Mouse (Mus musculus) hindbrain, postnatal 0 days (tissue): ENCODE data around the gene Sele. TPM values are rescaled to one million over a fixed set of nuclear protein-coding genes. Genes with fewer than 3 reads are reported as not detected.

ENCODE experiments used
- ATAC-seq: fragments of 200-750 bp; cut with Nextera tagmentation; 2 replicates; pipeline ENCODE4 v1.8.0; 2017; ENCODE audit warnings: mild to moderate bottlenecking, moderate TSS enrichment, moderate library complexity
- DNase-seq: peaks from one replicate; pipeline ENCODE4 v3.0.0-alpha.2; 2015; ENCODE audit warnings: low spot score
- H3K27ac ChIP-seq: fragments of 300-500 bp; sonication (generic); 2 replicates; pipeline ENCODE4 v1.5.1; 2014; ENCODE audit warnings: mild to moderate bottlenecking
- H3K27me3 ChIP-seq: fragments of 300-500 bp; sonication (generic); 2 replicates; pipeline ENCODE4 v1.6.1; 2014; ENCODE audit warnings: low read length, mixed read lengths; ENCODE audit not compliant: insufficient read depth
- H3K36me3 ChIP-seq: fragments of 300-500 bp; sonication (generic); 2 replicates; pipeline ENCODE4 v1.6.1; 2014; ENCODE audit warnings: low read length, mixed read lengths; ENCODE audit not compliant: insufficient read depth
- H3K4me1 ChIP-seq: fragments of 300-500 bp; sonication (generic); 2 replicates; pipeline ENCODE4 v1.6.1; 2014; ENCODE audit warnings: antibody characterized with exemption, low read length, mixed read lengths; ENCODE audit not compliant: insufficient read depth
- H3K4me2 ChIP-seq: fragments of 300-500 bp; sonication (generic); 2 replicates; pipeline ENCODE4 v1.6.1; 2014; ENCODE audit warnings: low read depth, mild to moderate bottlenecking, low read length, moderate library complexity, mixed read lengths
- H3K4me3 ChIP-seq: fragments of 300-500 bp; sonication (generic); 2 replicates; pipeline ENCODE4 v1.5.1; 2014; ENCODE audit warnings: low read length
- H3K9ac ChIP-seq: fragments of 300-500 bp; sonication (generic); replicated peaks from 2 replicates; pipeline ENCODE4 v1.6.1; 2014; ENCODE audit warnings: mild to moderate bottlenecking, low read length, moderate library complexity, mixed read lengths
- H3K9me3 ChIP-seq: fragments of 300-500 bp; sonication (generic); 2 replicates; pipeline ENCODE4 v1.6.1; 2016; ENCODE audit warnings: low read length, mixed read lengths
- CTCF ChIP-seq: IDR thresholded peaks from 2 replicates; pipeline ENCODE4 v1.5.1; 2016; ENCODE audit warnings: antibody characterized with exemption, control low read depth, low read depth
- WGBS: fragments of 180-500 bp; shearing (Covaris S2); extraction: QIAGEN DNeasy Blood & Tissue Kit; methylation state at CpG from one replicate; pipeline ENCODE4 v1.1.7; 2014; 5-methylcytosine and 5-hydroxymethylcytosine counted together
- polyA plus RNA-seq: library from polyadenylated mRNA; unstranded; fragments of >200 nt; fragmentation: Nextera tagmentation; extraction: Ambion mirVana; gene quantifications from 2 replicates; pipeline ENCODE4 v1.2.1, GENCODE M21; 2015
- total RNA-seq: library from RNA; depleted of rRNA; stranded (reverse); fragments of >200 nt; gene quantifications from 2 replicates; pipeline ENCODE4 v1.2.3, GENCODE M21; 2014

Sele gene
- total and polyA plus RNA-seq, 2 experiments from 2014 or later: not detected

DNA sequence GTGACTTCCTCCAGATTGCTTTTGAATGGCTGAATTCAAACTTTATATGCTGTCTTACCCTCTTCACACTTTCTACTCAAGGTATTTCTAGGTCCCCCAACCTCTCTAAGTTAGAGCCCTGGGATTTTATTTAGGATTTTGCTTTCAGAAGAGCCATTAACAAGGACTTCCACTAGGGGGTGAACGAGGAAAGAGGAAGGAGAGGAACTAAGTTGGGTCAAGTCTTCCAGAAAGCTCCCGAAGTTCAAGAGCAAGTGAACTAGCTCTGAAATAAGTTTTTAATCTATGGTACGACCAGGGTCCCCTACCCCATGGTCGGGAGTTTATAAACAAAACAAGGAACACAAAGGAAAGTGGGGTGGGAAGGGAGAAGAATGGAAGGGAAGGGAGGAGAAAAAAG, 13.2 kb downstream of the Sele start:
- Histone ChIP-seq H3K4me1 (no peaks in the 10 kb centered on the region), H3K36me3 (no peaks in the 10 kb centered on the region), H3K9me3 (no peaks in the 10 kb centered on the region), H3K4me2 (no peak overlapping the region), H3K9ac (no peak overlapping the region), H3K4me3 (no peak overlapping the region), H3K27ac (no peak overlapping the region), H3K27me3 (no peaks in the 10 kb centered on the region)
- WGBS: 37% methylated on average over 4 of the region's 4 CpGs
- peak; percentile 10 for DNase-seq
- peak; percentile 47; the same call in 1 of the 2 replicates for TF ChIP-seq CTCF
- ATAC-seq: no peak

DNA sequence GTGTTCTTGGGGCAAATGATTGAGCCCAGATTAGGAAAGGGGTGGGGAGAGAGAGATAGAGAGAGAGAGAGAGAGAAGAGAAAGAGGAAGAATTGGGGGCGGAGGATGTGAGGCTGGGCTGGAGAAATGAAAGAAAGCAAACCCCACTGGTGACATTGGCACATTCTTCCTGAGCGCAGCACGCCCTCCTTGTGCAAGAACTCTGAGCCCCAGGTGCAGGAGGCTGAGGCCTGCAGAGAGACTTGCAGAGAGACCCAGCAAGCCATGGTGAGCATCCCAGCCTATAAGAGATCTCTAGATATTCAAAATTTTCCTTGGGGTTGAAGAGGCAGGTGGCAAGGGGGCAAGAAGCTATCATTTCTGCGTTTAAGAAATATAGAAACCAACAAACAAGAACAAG, 13.9 kb downstream of the Sele start, which contains the start of gene Sell:
Gene Sell (plus strand): TSS at position 58 of the 400 bp plus-strand sequence.
- Histone ChIP-seq H3K27me3 (no peaks in the 10 kb centered on the region), H3K9ac (no peak within 1 kb of the TSS), H3K27ac (no peak within 1 kb of the TSS), H3K4me1 (no peaks in the 10 kb centered on the region), H3K9me3 (no peaks in the 10 kb centered on the region), H3K4me3 (no peak within 1 kb of the TSS), H3K36me3 (no peaks in the 10 kb centered on the region), H3K4me2 (no peak within 1 kb of the TSS)
- no peak for ATAC-seq
- WGBS: 78% methylated on average over 4 of the region's 4 CpGs
- no peak for DNase-seq
- no peak for TF ChIP-seq CTCF

DNA sequence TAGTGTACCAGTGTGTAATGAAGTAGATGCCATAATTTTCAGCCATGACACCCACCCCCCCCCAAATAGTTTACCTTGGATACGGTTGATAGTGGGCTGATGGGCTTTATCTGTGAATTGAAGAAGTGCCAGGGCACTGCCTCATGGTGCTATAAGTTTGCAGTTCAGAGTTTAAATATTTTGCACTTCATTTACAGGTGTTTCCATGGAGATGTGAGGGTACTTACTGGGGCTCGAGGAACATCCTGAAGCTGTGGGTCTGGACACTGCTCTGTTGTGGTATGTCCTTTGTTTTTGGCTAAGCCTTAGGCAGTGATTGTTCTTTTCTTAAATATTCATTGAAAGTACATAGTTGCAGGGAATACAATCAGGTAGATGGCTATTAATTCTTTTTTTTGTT, 14.8 kb downstream of the Sele start:
- 39% methylated on average over 2 of the region's 2 CpGs for WGBS
- DNase-seq (no peak), ATAC-seq (no peak)
- no peak overlapping the region for H3K27ac ChIP-seq
- H3K27me3 ChIP-seq: no peaks in the 10 kb centered on the region
- H3K4me3 ChIP-seq: no peak overlapping the region
- H3K36me3 ChIP-seq: no peaks in the 10 kb centered on the region
- no peak overlapping the region for H3K9ac ChIP-seq
- no peak overlapping the region for H3K4me2 ChIP-seq
- no peaks in the 10 kb centered on the region for H3K9me3 ChIP-seq
- no peak for TF ChIP-seq CTCF
- no peaks in the 10 kb centered on the region for H3K4me1 ChIP-seq

DNA sequence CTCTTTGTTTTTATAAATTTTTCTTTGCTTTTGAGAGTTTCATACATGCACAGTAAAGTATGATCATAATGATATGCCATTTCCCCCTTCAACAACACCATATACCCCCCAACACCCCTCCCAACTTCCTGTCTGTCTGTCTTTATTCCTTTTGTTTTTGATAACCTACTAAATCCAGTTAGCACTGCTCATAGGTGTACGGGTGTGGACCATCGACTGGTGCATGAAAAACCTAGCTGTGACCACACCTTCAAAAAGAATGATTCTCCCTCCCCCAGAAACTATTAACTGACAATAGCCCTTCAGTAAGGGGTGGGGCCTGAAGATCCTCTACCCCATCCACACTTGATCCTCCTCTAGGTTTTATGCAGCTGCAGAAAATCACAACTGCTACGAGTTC, 15.7 kb downstream of the Sele start:
- no peak for DNase-seq
- Histone ChIP-seq H3K4me3 (no peak overlapping the region), H3K27me3 (no peaks in the 10 kb centered on the region), H3K4me1 (no peaks in the 10 kb centered on the region), H3K9me3 (no peaks in the 10 kb centered on the region), H3K4me2 (no peak overlapping the region), H3K27ac (no peak overlapping the region), H3K36me3 (no peaks in the 10 kb centered on the region), H3K9ac (no peak overlapping the region)
- ATAC-seq: no peak
- 61% methylated on average over 3 of the region's 3 CpGs for WGBS
- TF ChIP-seq CTCF: no peak

DNA sequence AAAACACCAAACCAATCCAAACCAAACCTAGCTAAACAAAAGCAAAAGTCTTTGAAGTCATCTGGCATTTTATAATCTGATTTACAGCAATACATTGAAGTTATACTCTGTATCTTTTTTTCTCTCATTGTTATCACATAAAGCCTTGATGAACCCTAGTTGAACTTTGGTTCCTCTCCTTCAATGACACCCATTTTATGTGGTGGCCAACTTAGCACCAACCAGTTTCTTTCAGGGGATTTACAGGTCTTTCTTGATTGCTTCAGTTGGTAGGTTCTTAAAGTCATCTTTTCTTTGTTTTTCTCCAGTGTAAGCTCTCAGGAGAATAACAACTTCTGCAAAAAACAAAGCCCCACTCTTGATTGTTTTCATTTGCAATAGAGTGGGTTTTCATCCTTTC, 21.2 kb downstream of the Sele start:
- no peak for TF ChIP-seq CTCF
- no peak for ATAC-seq

DNA sequence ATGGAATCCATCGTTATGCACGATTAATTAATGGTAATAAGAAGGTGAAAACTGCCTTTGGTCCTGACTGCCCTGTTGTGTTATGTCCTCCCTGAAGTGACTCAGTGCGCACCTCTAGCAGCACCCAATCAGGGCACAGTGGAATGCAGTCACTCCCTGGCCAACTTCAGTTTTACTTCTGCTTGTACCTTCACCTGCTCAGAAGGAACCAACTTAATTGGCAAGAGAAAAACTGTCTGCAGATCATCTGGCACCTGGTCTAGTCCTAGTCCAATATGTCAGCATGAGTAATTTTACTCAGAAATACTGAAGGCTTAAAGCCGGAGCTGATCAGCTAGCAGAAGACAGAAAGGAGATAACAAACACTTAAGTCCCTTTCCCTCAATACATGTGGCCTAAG, 22.4 kb downstream of the Sele start:
- ATAC-seq: no peak
- H3K36me3 ChIP-seq: no peaks in the 10 kb centered on the region
- DNase-seq: no peak
- no peaks in the 10 kb centered on the region for H3K4me1 ChIP-seq
- TF ChIP-seq CTCF: no peak
- no peak overlapping the region for H3K4me3 ChIP-seq
- H3K4me2 ChIP-seq: no peak overlapping the region
- no peaks in the 10 kb centered on the region for H3K27me3 ChIP-seq
- no peak overlapping the region for H3K9ac ChIP-seq
- H3K9me3 ChIP-seq: no peaks in the 10 kb centered on the region
- H3K27ac ChIP-seq: no peak overlapping the region
- 92% methylated on average over 4 of the region's 4 CpGs for WGBS

More for the DNA sequence above, 21.2 kb downstream of the Sele start:
- H3K4me3 ChIP-seq: no peak overlapping the region
- H3K4me1 ChIP-seq: no peaks in the 10 kb centered on the region
- DNase-seq: no peak
- no peak overlapping the region for H3K9ac ChIP-seq
- H3K9me3 ChIP-seq: no peaks in the 10 kb centered on the region
- H3K27me3 ChIP-seq: no peaks in the 10 kb centered on the region
- H3K36me3 ChIP-seq: no peaks in the 10 kb centered on the region
- no peak overlapping the region for H3K27ac ChIP-seq
- no peak overlapping the region for H3K4me2 ChIP-seq

GRCm38 (mm10) chr1:164071111-164071510, 23.1 kb downstream of the Sele start:
- 90% methylated on average over 7 of the region's 7 CpGs for WGBS
- ATAC-seq (no peak), DNase-seq (no peak)
- Histone ChIP-seq H3K36me3 (no peaks in the 10 kb centered on the region), H3K4me3 (no peak overlapping the region), H3K9ac (no peak overlapping the region), H3K4me2 (no peak overlapping the region), H3K27me3 (no peaks in the 10 kb centered on the region), H3K4me1 (no peaks in the 10 kb centered on the region), H3K9me3 (no peaks in the 10 kb centered on the region), H3K27ac (no peak overlapping the region)
- no peak for TF ChIP-seq CTCF

- ATAC-seq: no peak
- Histone ChIP-seq H3K4me2 (no peak overlapping the region), H3K27ac (no peak overlapping the region), H3K9me3 (no peaks in the 10 kb centered on the region), H3K4me3 (no peak overlapping the region), H3K4me1 (no peaks in the 10 kb centered on the region), H3K9ac (no peak overlapping the region), H3K27me3 (no peaks in the 10 kb centered on the region), H3K36me3 (no peaks in the 10 kb centered on the region)
- DNase-seq: no peak
- WGBS: 94% methylated on average over 4 of the region's 4 CpGs
- TF ChIP-seq CTCF: no peak
Observed at GRCm38 (mm10) chr1:164072001-164072400, 24.0 kb downstream of the Sele start.
